Mouse (Mus musculus) heart, postnatal 0 days (tissue): ENCODE results near the gene Cdt1.

ENCODE experiments used
- CTCF ChIP-seq: IDR thresholded peaks from 2 replicates; pipeline ENCODE4 v1.5.1; 2016; ENCODE audit warnings: antibody characterized with exemption, control low read depth, low read depth
- EP300 ChIP-seq: IDR thresholded peaks from 2 replicates; pipeline ENCODE4 v1.6.1; 2016; ENCODE audit warnings: antibody characterized with exemption, low read depth

- TF ChIP-seq CTCF (no peak), EP300 (no peak)
Observed at GRCm38 (mm10) chr8:122576648-122577022, 8.8 kb downstream of the Cdt1 start, which contains the start of gene Aprt.
